Mouse (Mus musculus): Measurements from ENCODE around the gene 0610030E20Rik. TPM values are rescaled to one million over a fixed set of nuclear protein-coding genes. Genes with fewer than 3 reads are reported as not detected.

The 0610030E20Rik gene
- polyA plus RNA-seq, 1 experiment from 2014 or later = 28.3 TPM

GRCm38 (mm10) chr6:72358086-72358764 is 11.1 kb downstream of the 0610030E20Rik start:
- Histone ChIP-seq H3K27me3 (ENCODE audit: insufficient read depth, low read length) (no peaks in the 10 kb centered on the region), H3K4me3 (ENCODE audit: low read length) (no peak overlapping the region), H3K4me1 (ENCODE audit: insufficient read depth, low read length) (peaks cover 32% of the 10 kb centered on the region), H3K4me2 (replicated peaks; ENCODE audit: low read depth, low read length) (no peak overlapping the region), H3K27ac (ENCODE audit: low read length) (no peak overlapping the region), H3K9me3 (ENCODE audit: low read length) (no peaks in the 10 kb centered on the region), H3K9ac (replicated peaks; ENCODE audit: low read length) (no peak overlapping the region), H3K36me3 (ENCODE audit: insufficient read depth, low read length) (peaks cover 26% of the 10 kb centered on the region)
- no peak for ATAC-seq (ENCODE audit: low FRiP score, low TSS enrichment)
- WGBS = 89% methylated on average over 10 of the region's 10 CpGs

DNA sequence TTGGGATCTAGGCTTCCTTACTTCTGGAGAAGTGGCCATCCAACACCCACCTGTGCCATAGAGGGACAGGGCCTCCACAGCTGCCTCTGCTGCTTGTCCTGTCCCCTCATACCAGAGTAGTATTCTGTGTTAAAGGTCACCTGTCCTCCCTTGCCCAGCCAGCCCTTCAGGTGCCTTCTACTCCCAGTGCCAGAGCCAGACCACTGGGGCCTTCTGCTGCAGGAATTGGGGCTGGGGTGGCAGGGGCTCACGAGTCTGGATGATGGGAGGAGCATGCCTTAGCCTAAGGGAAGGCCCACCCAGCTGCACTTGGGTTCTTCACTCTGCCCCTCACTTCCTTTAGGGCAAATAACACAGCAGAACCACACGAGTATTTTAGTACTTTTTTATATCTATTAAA is 12.2 kb downstream of the 0610030E20Rik start:
- no peak overlapping the region for H3K9ac ChIP-seq (replicated peaks; ENCODE audit: low read length)
- WGBS = 67% methylated on average over 2 of the region's 2 CpGs
- H3K27ac ChIP-seq (ENCODE audit: low read length) = no peak overlapping the region
- ATAC-seq (ENCODE audit: low FRiP score, low TSS enrichment) = no peak
- no peaks in the 10 kb centered on the region for H3K9me3 ChIP-seq (ENCODE audit: low read length)
- H3K36me3 ChIP-seq (ENCODE audit: insufficient read depth, low read length) = peaks cover 26% of the 10 kb centered on the region
- H3K4me3 ChIP-seq (ENCODE audit: low read length) = no peak overlapping the region
- no peak overlapping the region for H3K4me2 ChIP-seq (replicated peaks; ENCODE audit: low read depth, low read length)
- H3K4me1 ChIP-seq (ENCODE audit: insufficient read depth, low read length) = peaks cover 32% of the 10 kb centered on the region
- H3K27me3 ChIP-seq (ENCODE audit: insufficient read depth, low read length) = no peaks in the 10 kb centered on the region

GRCm38 (mm10) chr6:72359891-72360598 is 12.9 kb downstream of the 0610030E20Rik start:
- peak overlapping the region; percentile 57 for H3K27ac ChIP-seq (ENCODE audit: low read length)

GRCm38 (mm10) chr6:72360599-72360935 is 13.4 kb downstream of the 0610030E20Rik start:
- Histone ChIP-seq H3K27ac (ENCODE audit: low read length) (peak overlapping the region; percentile 57), H3K36me3 (ENCODE audit: insufficient read depth, low read length) (peaks cover 26% of the 10 kb centered on the region), H3K4me3 (ENCODE audit: low read length) (no peak overlapping the region; the same call in 1 of the 2 replicates), H3K9me3 (ENCODE audit: low read length) (no peaks in the 10 kb centered on the region), H3K9ac (replicated peaks; ENCODE audit: low read length) (0 out of 2 replicates have a peak overlapping the region, but pooled peaks have one; percentile 4), H3K27me3 (ENCODE audit: insufficient read depth, low read length) (no peaks in the 10 kb centered on the region), H3K4me1 (ENCODE audit: insufficient read depth, low read length) (peaks cover 31% of the 10 kb centered on the region), H3K4me2 (replicated peaks; ENCODE audit: low read depth, low read length) (0 out of 2 replicates have a peak overlapping the region, but pooled peaks have one; percentile 14)
- 67% methylated on average over 7 of the region's 7 CpGs for WGBS
- ATAC-seq (ENCODE audit: low FRiP score, low TSS enrichment) = no peak

More at GRCm38 (mm10) chr6:72359891-72360598, 12.9 kb downstream of the 0610030E20Rik start:
- Histone ChIP-seq H3K27me3 (ENCODE audit: insufficient read depth, low read length) (no peaks in the 10 kb centered on the region), H3K9ac (replicated peaks; ENCODE audit: low read length) (0 out of 2 replicates have a peak overlapping the region, but pooled peaks have one; percentile 4), H3K4me3 (ENCODE audit: low read length) (no peak overlapping the region; the same call in 1 of the 2 replicates), H3K9me3 (ENCODE audit: low read length) (no peaks in the 10 kb centered on the region), H3K4me2 (replicated peaks; ENCODE audit: low read depth, low read length) (0 out of 2 replicates have a peak overlapping the region, but pooled peaks have one; percentile 14), H3K36me3 (ENCODE audit: insufficient read depth, low read length) (peaks cover 26% of the 10 kb centered on the region), H3K4me1 (ENCODE audit: insufficient read depth, low read length) (peaks cover 32% of the 10 kb centered on the region)
- WGBS = 67% methylated on average over 11 of the region's 11 CpGs
- ATAC-seq (ENCODE audit: low FRiP score, low TSS enrichment) = no peak

DNA sequence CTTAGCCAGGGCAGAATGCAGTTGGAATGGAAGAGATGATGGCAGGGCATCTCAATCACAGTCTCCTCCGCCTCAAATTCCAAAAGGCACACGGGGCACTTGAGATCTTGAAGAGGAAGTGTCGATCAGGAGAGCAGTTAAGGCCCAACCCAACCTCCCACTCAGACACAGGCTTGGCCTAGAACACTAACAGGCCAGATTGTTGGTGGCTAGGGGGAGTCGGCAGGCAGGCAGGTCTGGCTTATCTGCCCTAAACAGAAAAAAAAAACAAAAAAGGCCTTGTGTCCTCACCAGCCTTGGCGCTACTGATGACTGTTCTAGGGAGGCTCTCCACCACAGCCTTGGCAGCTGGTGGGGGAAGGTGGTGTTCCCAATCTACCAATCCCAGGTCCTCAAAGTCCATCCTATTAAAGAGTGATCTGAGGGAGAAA is 14.0 kb downstream of the 0610030E20Rik start:
- no peak for ATAC-seq (ENCODE audit: low FRiP score, low TSS enrichment)
- H3K27ac ChIP-seq (ENCODE audit: low read length) = peak overlapping the region; percentile 57; the same call in 1 of the 2 replicates
- H3K9me3 ChIP-seq (ENCODE audit: low read length) = no peaks in the 10 kb centered on the region
- H3K4me3 ChIP-seq (ENCODE audit: low read length) = peak overlapping the region; percentile 71
- 54% methylated on average over 5 of the region's 5 CpGs for WGBS
- peaks cover 25% of the 10 kb centered on the region for H3K4me1 ChIP-seq (ENCODE audit: insufficient read depth, low read length)
- H3K4me2 ChIP-seq (replicated peaks; ENCODE audit: low read depth, low read length) = peak overlapping the region; percentile 74
- peak overlapping the region; percentile 77 for H3K9ac ChIP-seq (replicated peaks; ENCODE audit: low read length)
- peaks cover 26% of the 10 kb centered on the region for H3K36me3 ChIP-seq (ENCODE audit: insufficient read depth, low read length)
- H3K27me3 ChIP-seq (ENCODE audit: insufficient read depth, low read length) = no peaks in the 10 kb centered on the region

GRCm38 (mm10) chr6:72362132-72363028 is 15.3 kb downstream of the 0610030E20Rik start:
- Histone ChIP-seq H3K4me3 (ENCODE audit: low read length) (peak overlapping the region; percentile 71), H3K9ac (replicated peaks; ENCODE audit: low read length) (peak overlapping the region; percentile 77), H3K4me1 (ENCODE audit: insufficient read depth, low read length) (peaks cover 18% of the 10 kb centered on the region), H3K4me2 (replicated peaks; ENCODE audit: low read depth, low read length) (peak overlapping the region; percentile 84), H3K27me3 (ENCODE audit: insufficient read depth, low read length) (no peaks in the 10 kb centered on the region), H3K9me3 (ENCODE audit: low read length) (no peaks in the 10 kb centered on the region), H3K36me3 (ENCODE audit: insufficient read depth, low read length) (peaks cover 26% of the 10 kb centered on the region), H3K27ac (ENCODE audit: low read length) (peak overlapping the region; percentile 89)
- under 1% methylated on average over 42 of the region's 42 CpGs for WGBS
- peak; percentile 98 for ATAC-seq (ENCODE audit: low FRiP score, low TSS enrichment)

GRCm38 (mm10) chr6:72364009-72364408 is 16.9 kb downstream of the 0610030E20Rik start:
- Histone ChIP-seq H3K9me3 (ENCODE audit: low read length) (no peaks in the 10 kb centered on the region), H3K27me3 (ENCODE audit: insufficient read depth, low read length) (no peaks in the 10 kb centered on the region), H3K4me3 (ENCODE audit: low read length) (no peak overlapping the region), H3K4me1 (ENCODE audit: insufficient read depth, low read length) (peaks cover 18% of the 10 kb centered on the region), H3K27ac (ENCODE audit: low read length) (no peak overlapping the region), H3K9ac (replicated peaks; ENCODE audit: low read length) (no peak overlapping the region), H3K36me3 (ENCODE audit: insufficient read depth, low read length) (peaks cover 17% of the 10 kb centered on the region; the same call in 1 of the 2 replicates), H3K4me2 (replicated peaks; ENCODE audit: low read depth, low read length) (no peak overlapping the region)
- WGBS = 53% methylated on average over 7 of the region's 7 CpGs
- no peak for ATAC-seq (ENCODE audit: low FRiP score, low TSS enrichment)

- Histone ChIP-seq H3K4me1 (ENCODE audit: insufficient read depth, low read length) (peaks cover 18% of the 10 kb centered on the region), H3K9me3 (ENCODE audit: low read length) (no peaks in the 10 kb centered on the region), H3K27me3 (ENCODE audit: insufficient read depth, low read length) (no peaks in the 10 kb centered on the region), H3K36me3 (ENCODE audit: insufficient read depth, low read length) (0 out of 2 replicates have a peak, but pooled peaks cover 8% of the 10 kb centered on the region), H3K9ac (replicated peaks; ENCODE audit: low read length) (no peak overlapping the region), H3K4me3 (ENCODE audit: low read length) (no peak overlapping the region), H3K27ac (ENCODE audit: low read length) (no peak overlapping the region), H3K4me2 (replicated peaks; ENCODE audit: low read depth, low read length) (no peak overlapping the region)
- ATAC-seq (ENCODE audit: low FRiP score, low TSS enrichment) = no peak
- 72% methylated on average over 6 of the region's 6 CpGs for WGBS
These were observed 17.9 kb downstream of the 0610030E20Rik start for GRCm38 (mm10) chr6:72364985-72365384.

GRCm38 (mm10) chr6:72366304-72366703 is 19.2 kb downstream of the 0610030E20Rik start:
- no peak overlapping the region for H3K4me3 ChIP-seq (ENCODE audit: low read length)
- 64% methylated on average over 3 of the region's 3 CpGs for WGBS
- H3K27me3 ChIP-seq (ENCODE audit: insufficient read depth, low read length) = no peaks in the 10 kb centered on the region
- no peak overlapping the region for H3K4me2 ChIP-seq (replicated peaks; ENCODE audit: low read depth, low read length)
- no peaks in the 10 kb centered on the region for H3K9me3 ChIP-seq (ENCODE audit: low read length)
- H3K27ac ChIP-seq (ENCODE audit: low read length) = no peak overlapping the region
- H3K9ac ChIP-seq (replicated peaks; ENCODE audit: low read length) = no peak overlapping the region
- no peak for ATAC-seq (ENCODE audit: low FRiP score, low TSS enrichment)
- peaks cover 11% of the 10 kb centered on the region for H3K4me1 ChIP-seq (ENCODE audit: insufficient read depth, low read length)
- no peaks in the 10 kb centered on the region for H3K36me3 ChIP-seq (ENCODE audit: insufficient read depth, low read length)

All from kidney, embryonic 16.5 days (tissue).